Mouse (Mus musculus) bone marrow macrophage, adult 2 months (primary cell): Measurements from ENCODE around the gene Tnik.

Experiments
- CTCF ChIP-seq: IDR thresholded peaks from 2 replicates; pipeline ENCODE4 v1.5.1; 2012; ENCODE audit warnings: low read depth, mild to moderate bottlenecking, low read length, moderate library complexity
- POLR2A ChIP-seq: IDR thresholded peaks from 2 replicates; pipeline ENCODE4 v1.6.1; 2012; ENCODE audit warnings: mild to moderate bottlenecking, low read depth, low read length, borderline replicate concordance

DNA sequence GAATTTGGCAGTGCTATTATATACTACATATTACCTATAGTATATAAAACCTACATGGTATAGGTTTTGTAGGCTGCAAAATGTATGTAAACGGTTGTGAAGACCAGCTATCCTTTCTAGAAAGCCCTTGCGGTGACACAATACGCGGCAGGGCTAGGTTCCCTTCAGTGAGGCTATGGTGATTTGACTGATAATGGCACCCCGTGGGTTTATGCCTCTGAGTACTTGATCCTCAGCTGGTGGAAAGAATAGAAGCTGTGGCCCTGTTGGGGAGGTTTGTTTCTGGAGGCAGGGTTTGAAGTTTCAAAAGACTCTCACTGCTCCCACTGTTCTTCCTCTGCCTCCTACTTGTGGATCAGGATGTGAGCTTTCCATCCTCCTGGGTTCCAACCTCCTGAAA lies 46.0 kb upstream of the Tnik start:
- TF ChIP-seq POLR2A = no peak
- TF ChIP-seq CTCF = no peak
